Mouse (Mus musculus) heart, postnatal 0 days (tissue): Measurements from ENCODE around the gene Aplp2.

Experiments used
- CTCF ChIP-seq: IDR thresholded peaks from 2 replicates; pipeline ENCODE4 v1.5.1; 2016; ENCODE audit warnings: antibody characterized with exemption, control low read depth, low read depth
- EP300 ChIP-seq: IDR thresholded peaks from 2 replicates; pipeline ENCODE4 v1.6.1; 2016; ENCODE audit warnings: antibody characterized with exemption, low read depth

- no peak for TF ChIP-seq EP300
- TF ChIP-seq CTCF = peak; percentile 43
These were observed 51.7 kb downstream of the Aplp2 start for GRCm38 (mm10) chr9:31159910-31160309.
